Mouse (Mus musculus) MEL (cell line): ENCODE measurements around the gene Kcnip2.

Experiments
- CTCF ChIP-seq, 3 experiments: IDR thresholded peaks in 2 of 3; conservative IDR thresholded peaks in 1 of 3; 2 replicates each; pipeline ENCODE4 v1.5.1; 2011 to 2012; ENCODE audit warnings: low read length in 3 of 3, low read depth in 2 of 3, mild to moderate bottlenecking in 2 of 3, improper control_type of control experiment in 1 of 3, inconsistent platforms in 1 of 3, mixed read lengths in 1 of 3, moderate library complexity in 1 of 3; ENCODE audit not compliant: control insufficient read depth in 1 of 3, insufficient read depth in 1 of 3, poor library complexity in 1 of 3, severe bottlenecking in 1 of 3
- POLR2AphosphoS2 ChIP-seq: IDR thresholded peaks from 2 replicates; pipeline ENCODE4 v1.6.1; 2011; ENCODE audit warnings: low read length, improper control_type of control experiment

DNA sequence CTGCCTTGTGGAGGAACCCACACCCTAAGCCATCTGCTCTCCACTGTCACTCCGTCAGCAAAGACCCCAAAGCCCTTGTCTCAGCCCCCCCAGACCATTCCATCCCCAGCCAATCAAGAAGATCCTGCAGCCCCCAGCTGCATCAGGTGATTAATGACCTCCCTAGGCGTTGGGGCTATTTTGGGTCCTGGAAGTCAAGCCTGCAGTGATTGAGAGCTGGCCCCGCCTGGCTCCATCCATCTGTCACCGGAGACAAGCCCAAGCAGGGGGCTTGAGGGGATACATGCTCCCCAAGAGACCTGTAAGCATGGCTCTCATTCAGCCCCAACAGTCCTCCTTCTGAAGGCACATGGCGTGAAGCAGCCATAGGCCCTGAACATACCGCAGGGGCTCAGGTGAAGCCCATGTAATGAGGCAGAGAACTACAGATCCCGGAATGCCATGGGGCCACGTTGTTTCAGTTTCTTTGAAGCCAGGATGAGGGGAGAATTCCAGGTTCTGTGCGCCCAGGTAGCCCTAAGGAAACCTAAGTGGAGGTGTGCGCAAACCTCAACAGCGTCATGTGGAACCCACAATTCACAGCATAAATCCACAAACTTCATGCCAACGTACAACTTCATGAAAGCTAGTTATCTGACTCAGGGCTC, 4.7 kb downstream of the Kcnip2 start:
- no peak for TF ChIP-seq CTCF (IDR thresholded peaks at IDR 0.05 in 2 of 3, conservative IDR thresholded peaks at IDR 0.05 in 1 of 3; ENCODE audit: control insufficient read depth in 1 of 3, insufficient read depth in 1 of 3, low read depth in 2 of 3, low read length in 3 of 3, poor library complexity in 1 of 3, severe bottlenecking in 1 of 3)
- no peak for TF ChIP-seq POLR2AphosphoS2
